ENCODE assay signal across 13 mouse cellular contexts in the genomic region with DNA sequence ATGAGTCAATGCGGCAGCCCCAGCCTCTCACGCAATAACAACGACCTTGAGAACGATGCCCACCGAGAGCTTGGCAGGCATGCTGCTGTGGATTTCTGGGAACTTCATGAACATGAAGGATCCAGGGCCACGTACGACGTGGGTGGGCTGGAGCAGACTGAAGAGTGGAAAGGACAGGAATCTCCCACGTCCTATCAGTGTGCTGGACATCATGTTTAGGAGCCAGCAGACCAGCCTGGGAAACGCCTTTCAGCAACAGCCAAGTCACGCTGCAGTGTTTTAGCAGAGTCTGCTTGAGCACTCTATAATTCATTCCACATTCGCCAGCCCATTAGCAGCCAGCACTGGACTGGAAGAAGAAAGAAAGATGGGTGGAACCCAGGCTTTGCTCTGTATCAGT. TPM values are rescaled to one million over a fixed set of nuclear protein-coding genes. Genes with fewer than 3 reads are reported as not detected.
A peak's percentile ranks its signal among the peaks of the same experiment; 100 is the strongest.
DNase-seq lines count a peak whose midpoint lies in the region; ATAC-seq and TF ChIP-seq lines count a peak whose summit lies in the region.
"Had no signal": no experiment of that assay in that cellular context is flagged by ENCODE, and none has a peak within 500 bp of the region (broad histone marks: within the 10 kb centered on the region; RNA-seq: fewer than 3 reads in every experiment).

No protein-coding gene starts in this region.

- DNase-seq in heart, adult 11 months: peak; percentile 93
- DNase-seq in heart, adult 8-10 months (ENCODE audit: low spot score): no peak
- peak; percentile 52 for DNase-seq in midbrain, postnatal 0 days (ENCODE audit: low spot score)
- no peak for DNase-seq in midbrain, embryonic 10.5 days (ENCODE audit: low spot score)
- DNase-seq in forelimb bud, embryonic 11.5 days (ENCODE audit: low read depth, low spot score): peak; percentile 42
- peak; percentile 25 to 57 for DNase-seq in lung, postnatal 4 days
- no peak for DNase-seq in thymus, postnatal 0 days (ENCODE audit: low spot score)
- no peak for DNase-seq in right cerebral cortex, adult 18-20 months
- DNase-seq: thymus, adult 2 months had no signal

- WGBS in midbrain, postnatal 0 days: 84% methylated on average over 12 of the region's 12 CpGs
- 91% methylated on average over 12 of the region's 12 CpGs for whole genome bisulfite sequencing in midbrain, embryonic 10.5 days

- H3K9me3 ChIP-seq in midbrain, postnatal 0 days (ENCODE audit: low read length): no peaks in the 10 kb centered on the region
- peaks cover 8% of the 10 kb centered on the region for H3K9me3 ChIP-seq in midbrain, embryonic 10.5 days (replicated peaks)
- H3K9me3 ChIP-seq: hindbrain, embryonic 15.5 days; liver, embryonic 15.5 days had no signal

- H3K4me1 ChIP-seq in midbrain, postnatal 0 days (ENCODE audit: insufficient read depth, low read length): no peaks in the 10 kb centered on the region
- peaks cover 6% of the 10 kb centered on the region; the same call in 1 of the 2 replicates for H3K4me1 ChIP-seq in midbrain, embryonic 10.5 days
- H3K4me1 ChIP-seq: hindbrain, embryonic 15.5 days; liver, embryonic 15.5 days had no signal

- no peak overlapping the region for H3K4me3 ChIP-seq in midbrain, postnatal 0 days (ENCODE audit: low read depth, low read length)
- H3K4me3 ChIP-seq in midbrain, embryonic 10.5 days: no peak overlapping the region
- H3K4me3 ChIP-seq: hindbrain, embryonic 15.5 days; liver, embryonic 15.5 days had no signal

- no peak overlapping the region for H3K4me2 ChIP-seq in midbrain, postnatal 0 days (ENCODE audit: low read depth, low read length, poor library complexity, severe bottlenecking)
- H3K4me2 ChIP-seq: hindbrain, embryonic 15.5 days; liver, embryonic 15.5 days had no signal

- TF ChIP-seq CTCF in midbrain, postnatal 0 days (IDR thresholded peaks at IDR 0.05): no peak

- ATAC-seq in midbrain, postnatal 0 days (ENCODE audit: low FRiP score): no peak
- ATAC-seq: CD4-positive, CD25-positive, alpha-beta regulatory T cell, adult 4 months had no signal

- no peaks in the 10 kb centered on the region for H3K27me3 ChIP-seq in midbrain, postnatal 0 days (ENCODE audit: insufficient read depth, low read length)
- no peaks in the 10 kb centered on the region for H3K27me3 ChIP-seq in midbrain, embryonic 10.5 days (ENCODE audit: low read depth, poor library complexity, severe bottlenecking)
- H3K27me3 ChIP-seq: hindbrain, embryonic 15.5 days; liver, embryonic 15.5 days had no signal

- H3K36me3 ChIP-seq in midbrain, postnatal 0 days (ENCODE audit: insufficient read depth, low read length): no peaks in the 10 kb centered on the region
- no peaks in the 10 kb centered on the region for H3K36me3 ChIP-seq in midbrain, embryonic 10.5 days
- H3K36me3 ChIP-seq: hindbrain, embryonic 15.5 days; liver, embryonic 15.5 days had no signal

- no peak overlapping the region for H3K27ac ChIP-seq in midbrain, postnatal 0 days (ENCODE audit: low read depth, low read length)
- H3K27ac ChIP-seq in midbrain, embryonic 10.5 days (replicated peaks): no peak overlapping the region
- H3K27ac ChIP-seq: hindbrain, embryonic 15.5 days; liver, embryonic 15.5 days had no signal

- no peak overlapping the region for H3K9ac ChIP-seq in midbrain, postnatal 0 days (replicated peaks; ENCODE audit: low read length, poor library complexity, severe bottlenecking)
- H3K9ac ChIP-seq: hindbrain, embryonic 15.5 days; liver, embryonic 15.5 days had no signal

RNA-seq across cellular contexts. Expression of gene Tspan11, which starts 10.4 kb away (rescaled TPM):
- total RNA-seq in heart, adult 8-10 months (2022): 1 to 10 TPM in 1 of 4 experiments, under 1 TPM in 3; 0.79 to 1.7 (median 0.82) TPM
- total RNA-seq in midbrain, postnatal 0 days (2014; rRNA removed): 5.0 and 6.5 TPM in 2 replicates
- 2.6 and 3.0 TPM in 2 replicates for polyA plus RNA-seq in midbrain, postnatal 0 days (2015; fragmentation: Nextera tagmentation; extraction: Ambion mirVana)
- polyA plus RNA-seq in midbrain, embryonic 10.5 days (2016; fragmentation: Nextera tagmentation; extraction: Ambion mirVana): 4.7 and 9.1 TPM in 2 replicates
- polyA plus RNA-seq in thymus, postnatal 0 days (2015; fragmentation: Nextera tagmentation; extraction: Ambion mirVana): 0.62 and 1.3 TPM in 2 replicates
- total RNA-seq: granulocyte monocyte progenitor cell, adult 5-6 weeks had no signal
- polyA plus RNA-seq: CD4-positive, CD25-positive, alpha-beta regulatory T cell, adult 4 months had no signal

Comparison
In these comparisons a context has a peak if more than half of its experiments do, and no peak if none do; other contexts are left out.
1. DNase-seq: peak in heart, adult 11 months (single experiment), midbrain, postnatal 0 days (single experiment), forelimb bud, embryonic 11.5 days (single experiment) and lung, postnatal 4 days (2 of 2); none in heart, adult 8-10 months (single experiment), midbrain, embryonic 10.5 days (single experiment), thymus, postnatal 0 days (single experiment) and right cerebral cortex, adult 18-20 months (single experiment).